ENCODE assay signal across 22 mouse cellular contexts in genomic region chr14:118884250-118884556, GRCm38 (mm10). TPM values are rescaled to one million over a fixed set of nuclear protein-coding genes. Genes with fewer than 3 reads are reported as not detected.
DNase-seq lines count a peak whose midpoint lies in the region; ATAC-seq and TF ChIP-seq lines count a peak whose summit lies in the region.
"Had no signal": no experiment of that assay in that cellular context is flagged by ENCODE, and none has a peak within 500 bp of the region (broad histone marks: within the 10 kb centered on the region; RNA-seq: fewer than 3 reads in every experiment).

No protein-coding gene starts in this region.

- H3K4me2 ChIP-seq in hindbrain, embryonic 16.5 days (ENCODE audit: low read length), result no peak overlapping the region
- H3K4me2 ChIP-seq in hindbrain, embryonic 12.5 days (replicated peaks), result no peak overlapping the region
- H3K4me2 ChIP-seq in lung, postnatal 0 days (replicated peaks; ENCODE audit: low read depth, low read length), result no peak overlapping the region
- H3K4me2 ChIP-seq in liver, embryonic 11.5 days, result no peak overlapping the region
- H3K4me2 ChIP-seq: embryonic facial prominence, embryonic 12.5 days; hindbrain, embryonic 15.5 days; midbrain, embryonic 12.5 days; neural tube, embryonic 13.5 days had no signal

- H3K4me3 ChIP-seq in hindbrain, embryonic 16.5 days (ENCODE audit: low read length), result no peak overlapping the region
- no peak overlapping the region for H3K4me3 ChIP-seq in hindbrain, embryonic 12.5 days
- no peak overlapping the region for H3K4me3 ChIP-seq in lung, postnatal 0 days (ENCODE audit: low read depth, low read length)
- no peak overlapping the region for H3K4me3 ChIP-seq in lung, adult 2 months (replicated peaks; ENCODE audit: extremely low read depth, low read depth, low read length)
- H3K4me3 ChIP-seq in liver, embryonic 11.5 days (ENCODE audit: low read depth, low read length), result no peak overlapping the region
- H3K4me3 ChIP-seq: embryonic facial prominence, embryonic 12.5 days; hindbrain, embryonic 15.5 days; layer of hippocampus, adult 2 months; midbrain, embryonic 12.5 days; neural tube, embryonic 13.5 days had no signal

- no peak for TF ChIP-seq POLR2A in lung, adult 2 months (IDR thresholded peaks at IDR 0.05; ENCODE audit: borderline replicate concordance, extremely low read depth, low read depth, low read length)

- TF ChIP-seq EP300 in lung, postnatal 0 days (IDR thresholded peaks at IDR 0.05), result peak; percentile 97

- peak; percentile 90 for DNase-seq in lung, postnatal 0 days (ENCODE audit: low spot score)
- DNase-seq in lung, adult 2 months, result no peak
- no peak for DNase-seq in liver, embryonic 11.5 days (ENCODE audit: low spot score)
- no peak for DNase-seq in left cerebral cortex, adult 11 months (ENCODE audit: low spot score)
- DNase-seq in spleen, postnatal 14 days (ENCODE audit: low spot score in 2 of 2), result no peak
- DNase-seq: cerebellum, adult 11-12 months; cerebellum, postnatal 36 days; gastrocnemius, postnatal 10 days; heart, adult 18-20 months; heart, postnatal 14 days; kidney, adult 9 months; left cerebral cortex, postnatal 4 days; lung, adult 18-20 months; thymus, postnatal 4 days had no signal

- H3K27me3 ChIP-seq in hindbrain, embryonic 16.5 days (replicated peaks; ENCODE audit: control insufficient read depth, insufficient read depth, low read length), result no peaks in the 10 kb centered on the region
- no peaks in the 10 kb centered on the region for H3K27me3 ChIP-seq in hindbrain, embryonic 12.5 days
- H3K27me3 ChIP-seq in lung, postnatal 0 days (replicated peaks; ENCODE audit: insufficient read depth, low read length), result no peaks in the 10 kb centered on the region
- H3K27me3 ChIP-seq in liver, embryonic 11.5 days (replicated peaks; ENCODE audit: control insufficient read depth, insufficient read depth, low read length), result no peaks in the 10 kb centered on the region
- H3K27me3 ChIP-seq: embryonic facial prominence, embryonic 12.5 days; hindbrain, embryonic 15.5 days; midbrain, embryonic 12.5 days; neural tube, embryonic 13.5 days had no signal

- 0 out of 2 replicates have a peak, but pooled peaks have one; percentile 14 for ATAC-seq in hindbrain, embryonic 16.5 days
- no peak for ATAC-seq in hindbrain, embryonic 12.5 days (ENCODE audit: low FRiP score)
- ATAC-seq in lung, postnatal 0 days, result peak; percentile 91
- peak; percentile 18; the same call in 1 of the 2 replicates for ATAC-seq in liver, embryonic 11.5 days (replicated peaks; ENCODE audit: low FRiP score)
- peak; percentile 60 for ATAC-seq in megakaryocyte-erythroid progenitor cell, adult 5-6 weeks (replicated peaks; ENCODE audit: low FRiP score, low TSS enrichment, poor library complexity, severe bottlenecking)

- H3K36me3 ChIP-seq in hindbrain, embryonic 16.5 days (ENCODE audit: control insufficient read depth, insufficient read depth, low read length), result peaks cover 39% of the 10 kb centered on the region
- H3K36me3 ChIP-seq in hindbrain, embryonic 12.5 days, result peaks cover 85% of the 10 kb centered on the region
- H3K36me3 ChIP-seq in lung, postnatal 0 days (ENCODE audit: insufficient read depth, low read length), result no peaks in the 10 kb centered on the region
- H3K36me3 ChIP-seq in liver, embryonic 11.5 days (ENCODE audit: control insufficient read depth, insufficient read depth, low read length), result peaks cover 2% of the 10 kb centered on the region; the same call in 1 of the 2 replicates

- TF ChIP-seq CTCF in lung, postnatal 0 days (IDR thresholded peaks at IDR 0.05), result no peak
- no peak for TF ChIP-seq CTCF in lung, adult 2 months (IDR thresholded peaks at IDR 0.05; ENCODE audit: insufficient read depth, low read length)

- WGBS in hindbrain, embryonic 16.5 days, result 80% methylated on average over 7 of the region's 7 CpGs
- WGBS in hindbrain, embryonic 12.5 days, result 90% methylated on average over 7 of the region's 7 CpGs
- WGBS in lung, postnatal 0 days, result 51% methylated on average over 7 of the region's 7 CpGs
- WGBS in lung, adult 2 months, result 65% methylated on average over 7 of the region's 7 CpGs
- 79% methylated on average over 7 of the region's 7 CpGs for WGBS in liver, embryonic 11.5 days

- no peak overlapping the region for H3K9ac ChIP-seq in hindbrain, embryonic 16.5 days (ENCODE audit: low read depth, low read length)
- no peak overlapping the region for H3K9ac ChIP-seq in hindbrain, embryonic 12.5 days
- H3K9ac ChIP-seq in lung, postnatal 0 days (replicated peaks; ENCODE audit: low read depth), result no peak overlapping the region
- no peak overlapping the region for H3K9ac ChIP-seq in liver, embryonic 11.5 days (ENCODE audit: low read depth, low read length)
- H3K9ac ChIP-seq: embryonic facial prominence, embryonic 12.5 days; hindbrain, embryonic 15.5 days; midbrain, embryonic 12.5 days; neural tube, embryonic 13.5 days had no signal

- H3K9me3 ChIP-seq in hindbrain, embryonic 16.5 days (ENCODE audit: control insufficient read depth, low read length), result no peaks in the 10 kb centered on the region
- H3K9me3 ChIP-seq in hindbrain, embryonic 12.5 days (replicated peaks), result no peaks in the 10 kb centered on the region
- no peaks in the 10 kb centered on the region for H3K9me3 ChIP-seq in lung, postnatal 0 days (ENCODE audit: low read length)
- no peaks in the 10 kb centered on the region for H3K9me3 ChIP-seq in liver, embryonic 11.5 days (ENCODE audit: control insufficient read depth, low read length)
- H3K9me3 ChIP-seq: embryonic facial prominence, embryonic 12.5 days; hindbrain, embryonic 15.5 days; midbrain, embryonic 12.5 days; neural tube, embryonic 13.5 days had no signal

- no peaks in the 10 kb centered on the region for H3K4me1 ChIP-seq in hindbrain, embryonic 16.5 days (ENCODE audit: control insufficient read depth, insufficient read depth, low read depth, low read length)
- no peaks in the 10 kb centered on the region for H3K4me1 ChIP-seq in hindbrain, embryonic 12.5 days
- H3K4me1 ChIP-seq in lung, postnatal 0 days (ENCODE audit: insufficient read depth, low read depth, low read length), result no peaks in the 10 kb centered on the region; the same call in 1 of the 2 replicates
- H3K4me1 ChIP-seq in lung, adult 2 months (ENCODE audit: control insufficient read depth, insufficient read depth, low read length), result no peaks in the 10 kb centered on the region
- H3K4me1 ChIP-seq in liver, embryonic 11.5 days (replicated peaks; ENCODE audit: control insufficient read depth, insufficient read depth, low read length), result peaks cover 3% of the 10 kb centered on the region; the same call in 1 of the 2 replicates
- H3K4me1 ChIP-seq: embryonic facial prominence, embryonic 12.5 days; hindbrain, embryonic 15.5 days; midbrain, embryonic 12.5 days; neural tube, embryonic 13.5 days had no signal

- no peak overlapping the region for H3K27ac ChIP-seq in hindbrain, embryonic 16.5 days (ENCODE audit: low read depth, low read length)
- no peak overlapping the region for H3K27ac ChIP-seq in hindbrain, embryonic 12.5 days
- peak overlapping the region; percentile 39; the same call in 1 of the 2 replicates for H3K27ac ChIP-seq in lung, postnatal 0 days (ENCODE audit: low read length)
- H3K27ac ChIP-seq in liver, embryonic 11.5 days (ENCODE audit: low read depth, low read length), result no peak overlapping the region
- H3K27ac ChIP-seq: embryonic facial prominence, embryonic 12.5 days; hindbrain, embryonic 15.5 days; layer of hippocampus, adult 2 months; midbrain, embryonic 12.5 days; neural tube, embryonic 13.5 days had no signal

RNA-seq across cellular contexts. Expression of gene Dzip1, which starts 41.1 kb away (rescaled TPM):
- 85.8 and 93.5 TPM in 2 replicates for polyA plus RNA-seq in hindbrain, embryonic 16.5 days (2015; fragmentation: Nextera tagmentation; extraction: Ambion mirVana)
- 46.3 and 47.0 TPM in 2 replicates for polyA plus RNA-seq in hindbrain, embryonic 12.5 days (2016; fragmentation: Nextera tagmentation; extraction: Ambion mirVana)
- 4.0 and 5.0 TPM in 2 replicates for polyA plus RNA-seq in lung, postnatal 0 days (2015; fragmentation: Nextera tagmentation; extraction: Ambion mirVana)
- 7.5 and 8.3 TPM in 2 replicates for polyA plus RNA-seq in lung, adult 2 months (2012; rRNA removed)
- polyA plus RNA-seq in liver, embryonic 11.5 days (2014; fragmentation: Nextera tagmentation; extraction: Ambion mirVana), result 7.2 and 7.8 TPM in 2 replicates
- 3.8 and 5.6 TPM in 2 replicates for total RNA-seq in megakaryocyte-erythroid progenitor cell, adult 5-6 weeks (2014; fragmentation: Nextera tagmentation)
- 0.76 and 2.8 TPM in 2 replicates for total RNA-seq in megakaryocyte-erythroid progenitor cell, adult 5-6 weeks (2017)

RNA-seq across cellular contexts. Expression of gene Dnajc3, which starts 53.6 kb away (rescaled TPM):
- 22.5 and 24.8 TPM in 2 replicates for polyA plus RNA-seq in hindbrain, embryonic 16.5 days (2015; fragmentation: Nextera tagmentation; extraction: Ambion mirVana)
- polyA plus RNA-seq in hindbrain, embryonic 12.5 days (2016; fragmentation: Nextera tagmentation; extraction: Ambion mirVana), result 33.3 and 33.5 TPM in 2 replicates
- 54.1 and 58.3 TPM in 2 replicates for polyA plus RNA-seq in lung, postnatal 0 days (2015; fragmentation: Nextera tagmentation; extraction: Ambion mirVana)
- polyA plus RNA-seq in lung, adult 2 months (2012; rRNA removed), result 20.9 and 22.7 TPM in 2 replicates
- 53.7 and 54.7 TPM in 2 replicates for polyA plus RNA-seq in liver, embryonic 11.5 days (2014; fragmentation: Nextera tagmentation; extraction: Ambion mirVana)
- total RNA-seq in megakaryocyte-erythroid progenitor cell, adult 5-6 weeks (2014; fragmentation: Nextera tagmentation), result 21.3 and 26.6 TPM in 2 replicates
- total RNA-seq in megakaryocyte-erythroid progenitor cell, adult 5-6 weeks (2017), result 53.3 and 67.5 TPM in 2 replicates
